Mouse (Mus musculus): ENCODE data around the gene Cxcr2.

GRCm38 (mm10) chr1:74167136-74167535, 13.3 kb downstream of the Cxcr2 start:
- TF ChIP-seq CTCF (conservative IDR thresholded peaks at IDR 0.05; ENCODE audit: low read length) (no peak), NANOG (IDR thresholded peaks at IDR 0.05; ENCODE audit: borderline replicate concordance, low read length) (no peak)

Measured in E14TG2a.4 (cell line).